Mouse (Mus musculus): ENCODE results near the gene Lyar. TPM values are rescaled to one million over a fixed set of nuclear protein-coding genes. Genes with fewer than 3 reads are reported as not detected.

The Lyar gene
- 1.3 and 11.4 TPM in 2 replicates for total RNA-seq (2014; rRNA removed)
- 45.9 and 49.3 TPM in 2 replicates for polyA plus RNA-seq (2015; fragmentation: Nextera tagmentation; extraction: Ambion mirVana)

DNA sequence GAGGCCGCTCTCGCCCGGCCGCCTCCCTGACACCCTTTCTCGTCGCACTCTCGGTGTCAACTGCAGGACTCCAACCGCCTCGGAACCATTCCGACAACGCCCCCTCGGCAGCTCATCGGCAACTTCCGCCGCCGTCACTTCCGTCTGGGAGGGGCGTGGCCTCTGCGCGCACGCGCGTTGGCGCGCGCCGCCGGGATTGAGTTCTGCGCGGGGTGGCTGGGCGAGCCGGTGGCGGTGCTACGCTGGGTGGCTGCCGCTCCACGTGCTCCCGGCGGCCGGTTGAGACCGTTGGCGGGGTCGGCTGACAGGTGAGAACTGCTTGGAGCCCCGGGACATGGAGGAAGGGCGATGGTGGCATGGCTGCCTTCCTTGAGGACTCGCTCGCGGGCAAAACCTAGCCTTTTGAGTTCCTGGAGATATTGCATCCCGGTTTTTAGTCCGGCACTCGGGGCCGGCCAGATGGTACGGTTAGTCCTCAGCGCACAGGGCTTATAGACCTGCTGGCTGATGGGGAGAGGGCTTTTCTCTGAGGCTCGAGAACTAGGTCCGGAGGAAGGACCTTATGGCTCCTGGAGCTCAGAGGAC is at the start of gene Lyar, which contains the start of gene Zbtb49:
Gene Lyar (plus strand): TSS at position 143 of the 585 bp plus-strand sequence.
Gene Zbtb49 (minus strand): TSS at position 130 of the 585 bp plus-strand sequence.
- under 1% methylated on average over 55 of the region's 55 CpGs for WGBS

DNA sequence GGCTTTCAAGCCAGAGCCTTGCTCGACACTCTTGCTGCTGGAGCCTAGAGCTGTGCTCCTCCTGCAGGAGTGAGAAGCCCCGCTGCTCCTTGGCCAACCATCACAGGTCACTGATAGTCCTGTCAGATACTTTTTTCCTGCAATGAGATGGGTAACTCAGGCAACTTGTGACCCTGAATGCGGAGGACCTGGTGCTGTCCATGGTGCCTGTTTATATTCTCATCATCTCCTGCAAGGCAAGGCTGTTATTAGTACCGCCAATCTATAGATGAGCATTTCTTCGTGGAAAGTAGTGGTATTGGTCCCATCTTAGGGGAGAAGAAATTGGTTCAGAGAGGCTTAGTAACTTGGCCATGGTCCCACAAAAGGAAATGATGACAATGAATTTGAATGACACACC is 46.5 kb upstream of the Lyar start:
- no peak overlapping the region for H3K4me2 ChIP-seq (ENCODE audit: low read depth, low read length)
- no peak for TF ChIP-seq CTCF (IDR thresholded peaks at IDR 0.05; ENCODE audit: low read depth)
- H3K36me3 ChIP-seq (ENCODE audit: insufficient read depth, low read length) = no peaks in the 10 kb centered on the region
- no peak for DNase-seq (ENCODE audit: low spot score)
- no peaks in the 10 kb centered on the region for H3K9me3 ChIP-seq (ENCODE audit: low read length)
- no peak overlapping the region for H3K27ac ChIP-seq
- no peak for ATAC-seq
- no peak overlapping the region for H3K9ac ChIP-seq (replicated peaks; ENCODE audit: low read length)
- H3K27me3 ChIP-seq (ENCODE audit: insufficient read depth, low read length) = no peaks in the 10 kb centered on the region
- WGBS = 62% methylated on average over 5 of the region's 5 CpGs
- no peak overlapping the region for H3K4me3 ChIP-seq (ENCODE audit: low read length)
- no peaks in the 10 kb centered on the region for H3K4me1 ChIP-seq (ENCODE audit: insufficient read depth, low read length)

More for the DNA sequence above, at the start of gene Lyar, which contains the start of gene Zbtb49:
- TF ChIP-seq CTCF (IDR thresholded peaks at IDR 0.05; ENCODE audit: low read depth) = no peak
- H3K4me2 ChIP-seq (ENCODE audit: low read depth, low read length) = peak within 1 kb of the TSS; percentile 92
- no peaks in the 10 kb centered on the region for H3K27me3 ChIP-seq (ENCODE audit: insufficient read depth, low read length)
- H3K4me1 ChIP-seq (ENCODE audit: insufficient read depth, low read length) = peaks cover 9% of the 10 kb centered on the region
- H3K9me3 ChIP-seq (ENCODE audit: low read length) = no peaks in the 10 kb centered on the region
- H3K4me3 ChIP-seq (ENCODE audit: low read length) = peak within 1 kb of the TSS; percentile 86
- H3K9ac ChIP-seq (replicated peaks; ENCODE audit: low read length) = peak within 1 kb of the TSS; percentile 88
- peak; percentile 96 for DNase-seq (ENCODE audit: low spot score)
- peak; percentile 94 for ATAC-seq
- peaks cover 14% of the 10 kb centered on the region for H3K36me3 ChIP-seq (ENCODE audit: insufficient read depth, low read length)
- H3K27ac ChIP-seq = peak within 1 kb of the TSS; percentile 85

- H3K9ac ChIP-seq (replicated peaks; ENCODE audit: low read length) = no peak overlapping the region
- H3K36me3 ChIP-seq (ENCODE audit: insufficient read depth, low read length) = no peaks in the 10 kb centered on the region
- H3K4me1 ChIP-seq (ENCODE audit: insufficient read depth, low read length) = no peaks in the 10 kb centered on the region
- whole genome bisulfite sequencing = 71% methylated on average over 16 of the region's 16 CpGs
- H3K27ac ChIP-seq = no peak overlapping the region
- H3K4me2 ChIP-seq (ENCODE audit: low read depth, low read length) = no peak overlapping the region
- no peaks in the 10 kb centered on the region for H3K27me3 ChIP-seq (ENCODE audit: insufficient read depth, low read length)
- no peaks in the 10 kb centered on the region for H3K9me3 ChIP-seq (ENCODE audit: low read length)
- ATAC-seq (no peak), DNase-seq (ENCODE audit: low spot score) (no peak)
- H3K4me3 ChIP-seq (ENCODE audit: low read length) = no peak overlapping the region
- TF ChIP-seq CTCF (IDR thresholded peaks at IDR 0.05; ENCODE audit: low read depth) = no peak
Observed at GRCm38 (mm10) chr5:38174256-38174912, 45.9 kb upstream of the Lyar start.

DNA sequence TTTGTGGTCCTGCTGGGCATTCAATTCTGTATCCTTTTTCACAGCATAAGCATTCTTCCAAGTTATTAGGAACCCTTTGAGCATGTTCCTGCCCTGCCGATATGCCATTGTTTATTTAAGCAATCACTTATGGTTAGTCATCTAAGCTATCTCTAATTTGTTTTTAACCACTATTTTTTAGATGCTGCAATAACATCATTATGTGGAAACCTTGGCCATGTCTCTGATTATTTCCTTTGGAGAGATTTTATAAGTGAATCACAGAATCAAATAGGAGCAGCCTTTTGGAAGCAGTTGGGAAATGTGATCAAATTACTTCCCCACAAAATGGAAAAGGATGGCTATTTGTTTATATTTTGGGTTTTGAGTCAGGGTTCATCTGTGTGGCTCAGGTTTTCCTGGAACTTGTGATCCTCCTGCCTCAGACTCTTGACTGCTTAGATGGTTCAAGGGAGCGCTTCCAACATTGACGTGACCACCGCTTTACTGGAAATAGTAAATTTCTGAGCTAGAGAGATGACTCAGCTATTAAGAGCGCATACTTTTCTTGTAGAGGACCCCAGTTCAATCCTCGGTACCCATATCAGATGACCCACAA is 35.5 kb upstream of the Lyar start:
- Histone ChIP-seq H3K4me3 (ENCODE audit: low read length) (no peak overlapping the region), H3K36me3 (ENCODE audit: insufficient read depth, low read length) (no peaks in the 10 kb centered on the region), H3K9me3 (ENCODE audit: low read length) (no peaks in the 10 kb centered on the region), H3K4me2 (ENCODE audit: low read depth, low read length) (no peak overlapping the region), H3K27me3 (ENCODE audit: insufficient read depth, low read length) (no peaks in the 10 kb centered on the region), H3K9ac (replicated peaks; ENCODE audit: low read length) (no peak overlapping the region), H3K4me1 (ENCODE audit: insufficient read depth, low read length) (no peaks in the 10 kb centered on the region), H3K27ac (no peak overlapping the region)
- 86% methylated on average over 6 of the region's 6 CpGs for WGBS
- ATAC-seq (no peak), DNase-seq (ENCODE audit: low spot score) (no peak)
- TF ChIP-seq CTCF (IDR thresholded peaks at IDR 0.05; ENCODE audit: low read depth) = no peak

DNA sequence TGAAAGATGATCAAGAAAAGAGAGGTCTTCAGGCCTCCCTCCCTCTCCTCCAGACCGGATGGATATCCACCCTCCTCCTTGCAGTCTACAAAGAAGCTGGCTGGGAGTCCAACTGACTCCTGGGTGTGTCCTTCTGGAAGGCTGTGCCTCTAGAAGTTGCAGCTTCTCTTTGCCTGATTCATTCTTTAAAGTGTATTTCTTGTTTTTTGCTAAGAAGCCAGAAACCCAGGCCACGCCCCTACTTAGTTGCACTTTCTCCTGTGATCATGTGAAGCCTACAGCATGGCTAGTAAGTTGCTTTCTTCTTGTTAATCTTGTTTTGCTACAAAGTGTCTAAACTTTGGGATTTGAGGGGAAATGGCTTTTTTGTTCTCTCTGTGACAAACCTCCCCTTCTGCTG is 33.3 kb upstream of the Lyar start:
- no peak overlapping the region for H3K27ac ChIP-seq
- TF ChIP-seq CTCF (IDR thresholded peaks at IDR 0.05; ENCODE audit: low read depth) = no peak
- H3K4me3 ChIP-seq (ENCODE audit: low read length) = no peak overlapping the region
- no peaks in the 10 kb centered on the region for H3K36me3 ChIP-seq (ENCODE audit: insufficient read depth, low read length)
- DNase-seq (ENCODE audit: low spot score) = no peak
- no peaks in the 10 kb centered on the region for H3K4me1 ChIP-seq (ENCODE audit: insufficient read depth, low read length)
- no peaks in the 10 kb centered on the region for H3K27me3 ChIP-seq (ENCODE audit: insufficient read depth, low read length)
- 91% methylated on average over 2 of the region's 2 CpGs for WGBS
- H3K4me2 ChIP-seq (ENCODE audit: low read depth, low read length) = no peak overlapping the region
- H3K9me3 ChIP-seq (ENCODE audit: low read length) = no peaks in the 10 kb centered on the region
- no peak overlapping the region for H3K9ac ChIP-seq (replicated peaks; ENCODE audit: low read length)
- ATAC-seq = no peak

DNA sequence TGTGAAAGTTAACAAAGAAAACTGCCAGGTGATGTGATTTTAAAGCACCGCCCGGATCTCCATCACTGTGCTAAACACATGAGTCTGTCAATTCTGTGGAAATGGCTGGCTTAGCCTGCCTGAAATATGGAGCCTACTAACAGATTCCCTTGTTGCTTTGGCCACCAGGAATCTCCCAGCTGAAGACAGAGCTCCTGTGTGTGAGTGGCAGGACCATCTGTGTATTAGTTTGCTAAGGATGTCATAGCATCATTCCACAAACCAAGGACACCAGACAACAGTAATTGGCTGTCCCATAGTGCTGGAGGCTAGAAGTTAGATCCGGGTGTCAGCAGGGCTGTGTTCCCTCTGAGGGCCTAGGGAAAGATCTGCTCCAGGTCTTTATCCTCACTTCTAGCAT is 29.4 kb upstream of the Lyar start:
- Histone ChIP-seq H3K9me3 (ENCODE audit: low read length) (no peaks in the 10 kb centered on the region), H3K27me3 (ENCODE audit: insufficient read depth, low read length) (no peaks in the 10 kb centered on the region), H3K4me3 (ENCODE audit: low read length) (no peak overlapping the region), H3K27ac (no peak overlapping the region), H3K4me1 (ENCODE audit: insufficient read depth, low read length) (no peaks in the 10 kb centered on the region), H3K4me2 (ENCODE audit: low read depth, low read length) (no peak overlapping the region), H3K36me3 (ENCODE audit: insufficient read depth, low read length) (no peaks in the 10 kb centered on the region), H3K9ac (replicated peaks; ENCODE audit: low read length) (no peak overlapping the region)
- DNase-seq (ENCODE audit: low spot score) (no peak), ATAC-seq (no peak)
- WGBS = 93% methylated on average over 3 of the region's 3 CpGs
- TF ChIP-seq CTCF (IDR thresholded peaks at IDR 0.05; ENCODE audit: low read depth) = no peak
